Mouse (Mus musculus) liver, adult 2 months (tissue): ENCODE results near the gene Atg14.

Source experiments
- CTCF ChIP-seq: fragments of 200-500 bp; IDR thresholded peaks from 2 replicates; pipeline ENCODE4 v1.5.1; 2011; ENCODE audit warnings: low read depth, low read length, control low read depth
- POLR2A ChIP-seq: fragments of 200-500 bp; IDR thresholded peaks from 2 replicates; pipeline ENCODE4 v1.6.1; 2011; ENCODE audit warnings: low read length, control low read depth; ENCODE audit not compliant: insufficient read depth; ENCODE audit errors: extremely low read depth

DNA sequence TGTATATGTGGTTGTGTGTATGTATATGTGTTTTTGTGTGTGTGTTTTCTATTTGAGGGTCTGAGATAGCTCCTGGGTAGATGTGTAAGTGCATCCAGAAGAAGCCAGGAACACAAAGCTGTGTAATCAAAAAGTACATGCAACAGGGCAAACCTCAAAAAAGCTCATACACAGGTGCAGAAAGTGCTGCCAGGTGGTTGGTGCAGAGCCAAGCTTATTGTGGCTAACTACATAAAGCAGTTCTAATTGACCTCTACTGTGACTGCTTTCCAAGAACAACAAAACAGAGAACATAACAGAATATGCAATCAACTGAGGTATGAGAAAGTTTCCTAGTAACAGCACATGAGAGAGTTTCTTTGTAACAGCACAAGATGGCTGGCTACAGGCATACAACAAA, 13.9 kb upstream of the Atg14 start:
- TF ChIP-seq CTCF = no peak
- no peak for TF ChIP-seq POLR2A
